In the genomic region with DNA sequence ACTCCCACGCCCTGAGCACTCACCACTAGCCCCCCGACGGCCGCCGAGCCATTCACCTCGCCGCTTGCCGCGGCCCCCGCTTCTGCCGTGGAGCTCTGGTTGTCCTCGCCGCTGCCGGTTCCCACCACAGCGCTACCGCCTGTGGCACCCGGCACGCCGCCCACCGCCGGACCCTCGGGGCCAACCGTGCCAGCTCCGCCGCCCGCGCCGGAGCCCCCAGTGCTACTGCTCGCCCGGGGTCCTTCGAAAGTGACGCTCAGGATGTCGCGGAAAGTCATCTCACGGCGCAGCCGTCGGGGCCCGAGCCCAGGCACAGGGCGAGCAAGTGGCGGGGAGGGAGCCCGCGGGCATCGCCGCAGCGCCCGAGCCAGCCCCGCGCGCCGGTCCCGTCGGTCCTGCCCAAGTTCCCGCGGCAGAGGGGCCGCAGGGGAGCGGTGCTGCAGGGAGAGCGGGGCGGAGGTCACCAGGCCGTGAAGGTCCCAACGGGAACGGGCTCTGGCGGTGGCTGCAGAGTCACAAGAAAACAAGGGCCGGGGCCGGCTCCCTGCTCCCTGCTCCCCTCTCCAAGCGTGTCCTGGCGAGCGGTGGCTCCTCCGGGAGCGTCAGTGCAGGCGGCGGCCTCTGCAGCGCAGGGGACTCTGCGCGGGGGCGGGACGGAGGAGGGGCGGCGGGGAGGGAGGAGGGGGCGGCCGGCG, we compare ENCODE assay signal across 8 mouse cellular contexts. TPM values are rescaled to one million over a fixed set of nuclear protein-coding genes. Genes with fewer than 3 reads are reported as not detected.
DNase-seq lines count a peak whose midpoint lies in the region; ATAC-seq lines count a peak whose summit lies in the region.

A gene (minus strand): TSS at position 393 of the 695 bp plus-strand sequence.

- peak within 1 kb of the TSS; percentile 65 for H3K4me3 ChIP-seq in embryonic facial prominence, embryonic 10.5 days
- H3K4me3 ChIP-seq in neural tube, embryonic 11.5 days (ENCODE audit: low read depth, low read length): peak within 1 kb of the TSS; percentile 51

- DNase-seq in right cerebral cortex, postnatal 10 days (ENCODE audit: low spot score in 2 of 2): peak; percentile 32 to 33
- no peak for DNase-seq in right cerebral cortex, adult 2 months (ENCODE audit: low spot score in 2 of 2)
- DNase-seq in embryonic facial prominence, embryonic 10.5 days (ENCODE audit: low spot score): peak; percentile 62
- DNase-seq in heart, postnatal 4 days: peak; percentile 49
- DNase-seq in left cerebral cortex, postnatal 25 days (ENCODE audit: low spot score in 2 of 2): no peak
- peak; percentile 46 for DNase-seq in neural tube, embryonic 11.5 days (ENCODE audit: low spot score)
- DNase-seq in thymus, adult 18-20 months: no peak

- no peaks in the 10 kb centered on the region for H3K9me3 ChIP-seq in embryonic facial prominence, embryonic 10.5 days
- no peaks in the 10 kb centered on the region for H3K9me3 ChIP-seq in neural tube, embryonic 11.5 days (ENCODE audit: control insufficient read depth, low read length)

- H3K9ac ChIP-seq in neural tube, embryonic 11.5 days (ENCODE audit: low read length): peak within 1 kb of the TSS; percentile 35

- H3K36me3 ChIP-seq in embryonic facial prominence, embryonic 10.5 days (replicated peaks): no peaks in the 10 kb centered on the region
- H3K36me3 ChIP-seq in neural tube, embryonic 11.5 days (ENCODE audit: control insufficient read depth, insufficient read depth, low read length): no peaks in the 10 kb centered on the region

- H3K4me2 ChIP-seq in neural tube, embryonic 11.5 days (ENCODE audit: low read depth): peak within 1 kb of the TSS; percentile 75

- peaks cover 21% of the 10 kb centered on the region for H3K4me1 ChIP-seq in embryonic facial prominence, embryonic 10.5 days
- peaks cover 7% of the 10 kb centered on the region; the same call in 1 of the 2 replicates for H3K4me1 ChIP-seq in neural tube, embryonic 11.5 days (ENCODE audit: control insufficient read depth, insufficient read depth, low read length)

- ATAC-seq in neural tube, embryonic 11.5 days (ENCODE audit: insufficient read depth, low FRiP score, low TSS enrichment): peak; percentile 66
- ATAC-seq in cerebellum, adult (ENCODE audit: insufficient number of reproducible peaks, low FRiP score, low TSS enrichment): no peak

- WGBS in embryonic facial prominence, embryonic 10.5 days: under 1% methylated on average over 81 of the region's 82 CpGs
- under 1% methylated on average over 58 of the region's 82 CpGs for WGBS in neural tube, embryonic 11.5 days

- intact Hi-C loops in left cerebral cortex, postnatal 25 days (cut with DNase I): loop anchor here (1.0 kb wide), 3 partner anchors 105 to 250 kb away; no protein-coding TSS in a partner anchor

- H3K27ac ChIP-seq in embryonic facial prominence, embryonic 10.5 days (replicated peaks): no peak within 1 kb of the TSS; the same call in 1 of the 2 replicates
- no peak within 1 kb of the TSS for H3K27ac ChIP-seq in neural tube, embryonic 11.5 days (ENCODE audit: low read depth, low read length)

- peaks cover 94% of the 10 kb centered on the region for H3K27me3 ChIP-seq in embryonic facial prominence, embryonic 10.5 days (replicated peaks; ENCODE audit: low read depth, poor library complexity, severe bottlenecking)
- peaks cover 55% of the 10 kb centered on the region for H3K27me3 ChIP-seq in neural tube, embryonic 11.5 days (ENCODE audit: control insufficient read depth, insufficient read depth, low read length)

RNA-seq across cellular contexts. Expression of the gene that starts here (rescaled TPM):
- polyA plus RNA-seq in embryonic facial prominence, embryonic 10.5 days (2016; fragmentation: Nextera tagmentation; extraction: Ambion mirVana): 0.08 TPM in 1 of 2 replicates, not detected in the other
- 1 to 10 TPM; 2.8 to 3.8 TPM for total RNA-seq in heart, postnatal 4 days (2021)
- 10 to 100 TPM; 47.0 to 62.0 TPM for total RNA-seq in left cerebral cortex, postnatal 25 days (2021)
- 0.32 and 0.36 TPM in 2 replicates for polyA plus RNA-seq in neural tube, embryonic 11.5 days (2014; fragmentation: Nextera tagmentation; extraction: Ambion mirVana)

Comparison
In these comparisons a context has a peak if more than half of its experiments do, and no peak if none do; other contexts are left out.
1. RNA of the gene that starts here (total RNA-seq): 47.0 to 62.0 TPM in left cerebral cortex, postnatal 25 days; 2.8 to 3.8 TPM in heart, postnatal 4 days; every median in the first group is over 4 times any median in the second.
2. DNase-seq: peak in right cerebral cortex, postnatal 10 days (2 of 2) and heart, postnatal 4 days (single experiment); none in right cerebral cortex, adult 2 months (0 of 2), left cerebral cortex, postnatal 25 days (0 of 2) and thymus, adult 18-20 months (0 of 2).
3. Peak in DNase-seq and H3K4me3 ChIP-seq in embryonic facial prominence, embryonic 10.5 days; RNA of the gene not detected or under 1 TPM.
4. Peak in DNase-seq, ATAC-seq, H3K4me3 ChIP-seq, H3K9ac ChIP-seq and H3K4me2 ChIP-seq in neural tube, embryonic 11.5 days; RNA of the gene not detected or under 1 TPM.